Mouse (Mus musculus) brain, adult 10 weeks (tissue): ENCODE data around the gene Tchhl1. TPM values are rescaled to one million over a fixed set of nuclear protein-coding genes. Genes with fewer than 3 reads are reported as not detected.

Source experiments
- polyA plus RNA-seq: library from polyadenylated mRNA; stranded (reverse); fragments of 350-450 nt; fragmentation: Illumina TruSeq; extraction: RNeasy Lipid Tissue Mini Kit (QIAGEN cat#74804); gene quantifications from one replicate; pipeline ENCODE4 v1.2.3, GENCODE M21; 2015; ENCODE audit warnings: low read depth, low replicate concordance

The Tchhl1 gene
- polyA plus RNA-seq, result not detected

GRCm38 (mm10) chr3:93468561-93468960, at the start of gene Tchhl1:
Tchhl1 (plus strand) TSS chr3:93468754.

GRCm38 (mm10) chr3:93442030-93442429, 26.5 kb upstream of the Tchhl1 start, which contains the start of gene Tchh:
Tchh (plus strand) TSS chr3:93442330.

GRCm38 (mm10) chr3:93520330-93521193, 52.0 kb downstream of the Tchhl1 start, which contains the start of gene S100a11:
S100a11 (plus strand) TSS chr3:93520488.

Other genes with a start within 250 kb of the Tchhl1 start
- gene Flg, start 195.2 kb upstream of the Tchhl1 start, polyA plus RNA-seq, result not detected
- not detected for gene Hrnr, start 149.0 kb upstream of the Tchhl1 start, polyA plus RNA-seq
- gene Rptn, start 75.1 kb upstream of the Tchhl1 start, polyA plus RNA-seq, result not detected
- 2.4 TPM for gene Tchh, start 26.4 kb upstream of the Tchhl1 start, polyA plus RNA-seq
- gene S100a11, start 51.7 kb downstream of the Tchhl1 start, polyA plus RNA-seq, result 28.0 TPM
- gene S100a10, start 86.3 kb downstream of the Tchhl1 start, polyA plus RNA-seq, result 99.2 TPM
- gene Tdpoz2, start 183.9 kb downstream of the Tchhl1 start, polyA plus RNA-seq, result not detected
- gene Tdpoz1, start 207.6 kb downstream of the Tchhl1 start, polyA plus RNA-seq, result not detected
- gene Gm37596, start 224.3 kb downstream of the Tchhl1 start, polyA plus RNA-seq, result not detected